In genomic region chr10:111624624-111625023, GRCm38 (mm10) we compare ENCODE assay signal across 17 mouse cellular contexts.
DNase-seq lines count a peak whose midpoint lies in the region; ATAC-seq and TF ChIP-seq lines count a peak whose summit lies in the region.
"Had no signal": no experiment of that assay in that cellular context is flagged by ENCODE, and none has a peak within 500 bp of the region (broad histone marks: within the 10 kb centered on the region; RNA-seq: fewer than 3 reads in every experiment).

No protein-coding gene starts in this region.

- TF ChIP-seq CTCF in kidney, postnatal 0 days (IDR thresholded peaks at IDR 0.05; ENCODE audit: low read depth) = no peak

- no peak overlapping the region for H3K9ac ChIP-seq in kidney, postnatal 0 days (ENCODE audit: low read depth, low read length)
- no peak overlapping the region for H3K9ac ChIP-seq in forebrain, embryonic 11.5 days (ENCODE audit: low read length)
- H3K9ac ChIP-seq: limb, embryonic 15.5 days had no signal

- H3K27ac ChIP-seq in kidney, postnatal 0 days = no peak overlapping the region
- no peak overlapping the region for H3K27ac ChIP-seq in forebrain, embryonic 11.5 days (ENCODE audit: low read depth, low read length)

- no peak overlapping the region for H3K4me3 ChIP-seq in kidney, postnatal 0 days (replicated peaks; ENCODE audit: low read depth, low read length)
- H3K4me3 ChIP-seq in forebrain, embryonic 11.5 days (ENCODE audit: low read depth, low read length) = no peak overlapping the region
- H3K4me3 ChIP-seq: limb, embryonic 15.5 days had no signal

- H3K36me3 ChIP-seq in kidney, postnatal 0 days (ENCODE audit: insufficient read depth, low read length) = no peaks in the 10 kb centered on the region
- H3K36me3 ChIP-seq in forebrain, embryonic 11.5 days (ENCODE audit: control insufficient read depth, insufficient read depth, low read length) = no peaks in the 10 kb centered on the region
- H3K36me3 ChIP-seq: G1E; limb, embryonic 15.5 days had no signal

- H3K9me3 ChIP-seq in kidney, postnatal 0 days (replicated peaks; ENCODE audit: low read length) = no peaks in the 10 kb centered on the region
- no peaks in the 10 kb centered on the region for H3K9me3 ChIP-seq in forebrain, embryonic 11.5 days (ENCODE audit: control insufficient read depth, low read length)
- H3K9me3 ChIP-seq: G1E; limb, embryonic 15.5 days had no signal

- WGBS in kidney, postnatal 0 days = 51% methylated on average over 7 of the region's 7 CpGs
- WGBS in forebrain, embryonic 11.5 days = 9% methylated on average over 7 of the region's 7 CpGs

- no peak overlapping the region for H3K4me2 ChIP-seq in kidney, postnatal 0 days (ENCODE audit: low read length)
- H3K4me2 ChIP-seq in forebrain, embryonic 11.5 days (ENCODE audit: low read depth, low read length, severe bottlenecking) = no peak overlapping the region
- H3K4me2 ChIP-seq: heart, embryonic 11.5 days; limb, embryonic 15.5 days had no signal

- no peaks in the 10 kb centered on the region for H3K27me3 ChIP-seq in kidney, postnatal 0 days (ENCODE audit: insufficient read depth, low read length)
- peaks cover 46% of the 10 kb centered on the region for H3K27me3 ChIP-seq in forebrain, embryonic 11.5 days (ENCODE audit: control insufficient read depth, insufficient read depth, low read length)
- H3K27me3 ChIP-seq: limb, embryonic 15.5 days had no signal

- ATAC-seq in kidney, postnatal 0 days (replicated peaks; ENCODE audit: low FRiP score, low read depth) = no peak
- ATAC-seq in forebrain, embryonic 11.5 days (replicated peaks; ENCODE audit: low FRiP score) = peak; percentile 67
- no peak for ATAC-seq in frontal cortex, adult (ENCODE audit: low TSS enrichment)
- ATAC-seq: hindbrain, embryonic 16.5 days had no signal

- H3K4me1 ChIP-seq in kidney, postnatal 0 days (replicated peaks; ENCODE audit: insufficient read depth, low read length) = no peaks in the 10 kb centered on the region
- no peaks in the 10 kb centered on the region for H3K4me1 ChIP-seq in forebrain, embryonic 11.5 days (replicated peaks; ENCODE audit: control insufficient read depth, insufficient read depth, low read length)

- peak; percentile 16 for DNase-seq in kidney, postnatal 0 days (ENCODE audit: low spot score)
- no peak for DNase-seq in kidney, postnatal 36 days
- DNase-seq in brain, adult 2 months (ENCODE audit: low read depth, low spot score) = peak; percentile 22
- peak; percentile 56 for DNase-seq in forebrain, embryonic 11.5 days (ENCODE audit: low spot score)
- peak; percentile 61 for DNase-seq in retina, postnatal 1 day
- DNase-seq in cerebellum, postnatal 25 days = no peak
- DNase-seq: cerebellum, adult 11-12 months; gastrocnemius, postnatal 36 days; kidney, adult 2 months; layer of hippocampus, postnatal 36 days; spleen, adult 18-20 months; thymus, adult 18-20 months had no signal

Comparison
In these comparisons a context has a peak if more than half of its experiments do, and no peak if none do; other contexts are left out.
1. DNase-seq: peak in kidney, postnatal 0 days (single experiment), brain, adult 2 months (single experiment), forebrain, embryonic 11.5 days (single experiment) and retina, postnatal 1 day (single experiment); none in kidney, postnatal 36 days (0 of 2) and cerebellum, postnatal 25 days (0 of 2).